Mouse (Mus musculus) stomach, embryonic 14.5 days (tissue): Measurements from ENCODE around the gene Pla2g10. TPM values are rescaled to one million over a fixed set of nuclear protein-coding genes. Genes with fewer than 3 reads are reported as not detected.
A peak's percentile ranks its signal among the peaks of the same experiment; 100 is the strongest.
"Not testable (repeated sequence)": the region's sequence is repeated elsewhere in the genome, so short reads cannot be mapped to it uniquely, and the experiment has no call there.

Experiments
- ATAC-seq: fragments of 200-750 bp; cut with Nextera tagmentation; 2 replicates; pipeline ENCODE4 v1.8.0; 2017; ENCODE audit warnings: low read depth, moderate TSS enrichment; ENCODE audit not compliant: insufficient number of reproducible peaks, insufficient read depth, low FRiP score
- H3K27ac ChIP-seq: fragments of 300-500 bp; sonication (generic); 2 replicates; pipeline ENCODE4 v1.5.1; 2014; ENCODE audit warnings: mild to moderate bottlenecking, low read length, moderate library complexity, mixed read lengths
- H3K27me3 ChIP-seq: fragments of 300-500 bp; sonication (generic); 2 replicates; pipeline ENCODE4 v1.6.1; 2014; ENCODE audit warnings: low read length, control low read depth, mixed read lengths; ENCODE audit not compliant: control insufficient read depth, insufficient read depth
- H3K36me3 ChIP-seq: fragments of 300-500 bp; sonication (generic); 2 replicates; pipeline ENCODE4 v1.6.1; 2014; ENCODE audit warnings: mild to moderate bottlenecking, control low read depth, low read length, moderate library complexity, mixed read lengths; ENCODE audit not compliant: control insufficient read depth, insufficient read depth
- H3K4me1 ChIP-seq: fragments of 300-500 bp; sonication (generic); 2 replicates; pipeline ENCODE4 v1.6.1; 2014; ENCODE audit warnings: low read length, control low read depth, mixed read lengths; ENCODE audit not compliant: control insufficient read depth, insufficient read depth
- H3K4me2 ChIP-seq: fragments of 300-500 bp; sonication (generic); replicated peaks from 2 replicates; pipeline ENCODE4 v1.6.1; 2014; ENCODE audit warnings: low read depth, low read length, control low read depth
- H3K4me3 ChIP-seq: fragments of 300-500 bp; sonication (generic); 2 replicates; pipeline ENCODE4 v1.5.1; 2014; ENCODE audit warnings: low read depth, low read length, control low read depth
- H3K9ac ChIP-seq: fragments of 300-500 bp; sonication (generic); replicated peaks from 2 replicates; pipeline ENCODE4 v1.6.1; 2014; ENCODE audit warnings: low read depth, mild to moderate bottlenecking, control low read depth, low read length, moderate library complexity, mixed read lengths
- H3K9me3 ChIP-seq: fragments of 300-500 bp; sonication (generic); 2 replicates; pipeline ENCODE4 v1.6.1; 2016; ENCODE audit warnings: low read depth, low read length, control low read depth; ENCODE audit not compliant: control insufficient read depth
- WGBS: fragments of 180-500 bp; shearing (Covaris S2); extraction: QIAGEN DNeasy Blood & Tissue Kit; methylation state at CpG from one replicate; pipeline ENCODE4 v1.1.7; 2014; 5-methylcytosine and 5-hydroxymethylcytosine counted together
- polyA plus RNA-seq: library from polyadenylated mRNA; unstranded; fragments of >200 nt; fragmentation: Nextera tagmentation; extraction: Ambion mirVana; gene quantifications from 2 replicates; pipeline ENCODE4 v1.2.1, GENCODE M21; 2014

The Pla2g10 gene
- polyA plus RNA-seq, 1 experiment from 2014 or later = 20.7 TPM

DNA sequence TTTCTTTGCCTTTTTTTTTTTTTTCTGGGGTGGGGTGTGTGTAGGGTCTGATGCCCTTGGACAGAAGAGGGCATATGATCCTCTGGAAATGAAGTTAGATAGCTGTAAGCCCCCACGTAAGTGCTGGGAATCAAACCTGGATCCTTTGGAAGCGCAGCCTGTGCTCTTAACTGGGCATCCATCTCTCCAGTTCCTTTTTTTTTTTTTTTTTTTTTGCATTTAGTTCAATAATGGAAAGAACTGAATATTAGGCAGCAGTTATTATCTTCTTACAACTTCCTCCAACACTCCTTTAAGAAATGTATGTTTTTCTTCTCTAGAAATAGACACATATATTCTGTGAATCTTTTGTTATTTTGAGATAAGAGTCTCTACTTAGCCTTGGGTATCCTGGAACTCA, 27.0 kb upstream of the Pla2g10 start:
- WGBS = 97% methylated on average over 2 of the region's 2 CpGs
- no peak overlapping the region for H3K9ac ChIP-seq
- ATAC-seq = no peak

GRCm38 (mm10) chr16:13754400-13755190, 23.8 kb upstream of the Pla2g10 start:
- H3K27ac ChIP-seq = no peak overlapping the region
- peak; percentile 97 for ATAC-seq
- H3K36me3 ChIP-seq = no peaks in the 10 kb centered on the region
- no peaks in the 10 kb centered on the region for H3K27me3 ChIP-seq
- H3K4me1 ChIP-seq = no peaks in the 10 kb centered on the region; the same call in 1 of the 2 replicates
- H3K9ac ChIP-seq = peak overlapping the region; percentile 37; the same call in 1 of the 2 replicates
- no peaks in the 10 kb centered on the region for H3K9me3 ChIP-seq
- H3K4me3 ChIP-seq = peak overlapping the region; percentile 54
- under 1% methylated on average over 65 of the region's 65 CpGs for WGBS
- peak overlapping the region; percentile 94 for H3K4me2 ChIP-seq

More for the DNA sequence above, 27.0 kb upstream of the Pla2g10 start:
- no peak overlapping the region for H3K4me3 ChIP-seq
- H3K27ac ChIP-seq = no peak overlapping the region
- H3K27me3 ChIP-seq = no peaks in the 10 kb centered on the region
- H3K4me2 ChIP-seq = no peak overlapping the region
- no peaks in the 10 kb centered on the region; the same call in 1 of the 2 replicates for H3K4me1 ChIP-seq
- H3K9me3 ChIP-seq = no peaks in the 10 kb centered on the region
- no peaks in the 10 kb centered on the region for H3K36me3 ChIP-seq

DNA sequence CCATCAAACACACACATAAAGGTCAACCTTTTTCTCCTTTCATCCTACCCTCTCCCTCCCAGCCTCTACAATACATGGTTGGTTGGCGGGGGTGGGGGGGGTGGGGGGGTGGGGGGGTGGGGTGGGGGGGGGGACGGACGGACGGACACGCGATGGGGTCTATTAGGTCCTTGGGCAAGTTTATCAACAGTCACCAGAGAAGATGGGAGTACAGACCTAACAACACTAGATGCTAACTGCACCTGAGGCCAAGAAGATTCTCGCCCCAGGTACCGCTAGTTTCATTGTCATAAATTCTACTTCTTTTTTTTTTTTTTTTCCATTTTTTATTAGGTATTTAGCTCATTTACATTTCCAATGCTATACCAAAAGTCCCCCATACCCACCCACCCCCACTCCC, 23.2 kb upstream of the Pla2g10 start:
- ATAC-seq = no peak
- no peaks in the 10 kb centered on the region; the same call in 1 of the 2 replicates for H3K4me1 ChIP-seq
- H3K9me3 ChIP-seq = no peaks in the 10 kb centered on the region
- H3K27me3 ChIP-seq = no peaks in the 10 kb centered on the region
- no peaks in the 10 kb centered on the region for H3K36me3 ChIP-seq
- 66% methylated on average over 8 of the region's 8 CpGs for WGBS
- H3K27ac ChIP-seq = no peak overlapping the region
- H3K4me2 ChIP-seq = peak overlapping the region; percentile 94
- peak overlapping the region; percentile 54 for H3K4me3 ChIP-seq
- no peak overlapping the region for H3K9ac ChIP-seq

DNA sequence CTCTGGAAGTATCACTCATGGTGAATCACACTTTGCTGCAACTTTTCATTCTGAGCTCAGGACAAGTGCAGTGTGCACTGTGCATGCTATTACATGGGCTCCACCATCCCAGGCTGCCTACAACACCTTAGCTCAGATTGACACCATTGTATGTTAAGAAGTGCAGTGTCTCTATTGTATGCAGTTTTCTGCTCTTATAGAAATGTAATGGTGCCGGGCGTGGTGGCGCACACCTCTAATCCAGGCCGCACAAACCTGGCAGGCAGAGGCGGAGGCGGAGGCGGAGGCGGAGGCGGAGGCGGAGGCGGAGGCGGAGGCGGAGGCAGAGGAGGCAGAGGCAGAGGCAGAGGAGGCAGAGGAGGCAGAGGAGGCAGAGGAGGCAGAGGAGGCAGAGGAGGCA, 19.8 kb upstream of the Pla2g10 start:
- Histone ChIP-seq H3K4me3 (no peak overlapping the region), H3K27ac (no peak overlapping the region), H3K27me3 (no peaks in the 10 kb centered on the region), H3K4me1 (no peaks in the 10 kb centered on the region; the same call in 1 of the 2 replicates), H3K36me3 (no peaks in the 10 kb centered on the region), H3K4me2 (no peak overlapping the region), H3K9me3 (no peaks in the 10 kb centered on the region), H3K9ac (no peak overlapping the region)
- ATAC-seq = no peak
- WGBS = 90% methylated on average over 13 of the region's 13 CpGs

DNA sequence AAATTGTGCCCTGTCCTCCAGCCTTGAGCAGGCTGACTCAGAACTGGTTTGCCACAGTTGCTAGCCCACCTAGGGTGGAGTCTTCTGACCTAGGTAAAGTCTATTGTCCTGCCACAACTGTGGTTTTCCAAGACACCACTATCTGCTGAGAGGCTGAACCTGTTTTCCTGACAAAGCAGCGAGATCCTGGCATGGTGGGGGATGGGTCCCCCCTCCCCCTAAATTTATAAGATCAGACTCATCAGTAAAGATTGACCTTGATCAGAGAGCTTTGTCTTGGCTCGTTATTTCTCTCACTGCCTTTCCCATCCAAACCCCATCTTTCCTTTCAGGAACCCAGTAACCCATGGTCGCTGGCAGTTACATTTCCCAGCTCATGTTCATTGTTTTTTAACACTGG, 19.2 kb upstream of the Pla2g10 start:
- Histone ChIP-seq H3K9ac (no peak overlapping the region), H3K9me3 (no peaks in the 10 kb centered on the region), H3K36me3 (no peaks in the 10 kb centered on the region), H3K27ac (no peak overlapping the region), H3K4me1 (no peaks in the 10 kb centered on the region; the same call in 1 of the 2 replicates), H3K4me3 (no peak overlapping the region), H3K27me3 (no peaks in the 10 kb centered on the region), H3K4me2 (no peak overlapping the region)
- no peak for ATAC-seq
- 63% methylated on average over 3 of the region's 3 CpGs for WGBS

DNA sequence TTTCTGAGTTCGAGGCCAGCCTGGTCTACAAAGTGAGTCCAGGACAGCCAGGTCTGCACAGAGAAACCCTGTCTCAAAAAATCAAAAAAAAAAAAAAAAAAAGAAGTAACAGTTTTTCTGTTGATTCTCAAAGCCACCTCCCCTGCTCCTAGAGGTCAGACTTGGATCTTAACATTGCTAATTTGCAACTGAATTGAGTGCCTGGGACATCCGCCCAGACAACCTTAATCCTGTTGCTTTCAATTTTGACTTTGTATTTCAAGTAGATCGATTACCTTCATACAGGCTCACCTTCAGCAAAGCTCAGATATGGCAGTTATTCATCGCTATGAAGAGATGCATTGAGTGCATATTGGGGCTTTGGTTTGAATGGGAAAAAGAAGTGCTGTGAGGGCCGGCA, 18.5 kb upstream of the Pla2g10 start:
- Histone ChIP-seq H3K9me3 (no peaks in the 10 kb centered on the region), H3K27me3 (no peaks in the 10 kb centered on the region), H3K27ac (no peak overlapping the region), H3K36me3 (no peaks in the 10 kb centered on the region), H3K4me1 (no peaks in the 10 kb centered on the region), H3K4me3 (no peak overlapping the region), H3K9ac (no peak overlapping the region), H3K4me2 (no peak overlapping the region)
- WGBS = 64% methylated on average over 5 of the region's 5 CpGs
- no peak for ATAC-seq

- H3K27ac ChIP-seq, H3K4me2 ChIP-seq, H3K36me3 ChIP-seq, H3K4me1 ChIP-seq, H3K9me3 ChIP-seq, H3K4me3 ChIP-seq, H3K27me3 ChIP-seq, H3K9ac ChIP-seq, ATAC-seq: not testable (repeated sequence)
- 27% methylated on average over 10 of the region's 10 CpGs for WGBS
Measured at GRCm38 (mm10) chr16:13748813-13749212, 18.0 kb upstream of the Pla2g10 start.

GRCm38 (mm10) chr16:13748124-13748523, 17.3 kb upstream of the Pla2g10 start:
- Histone ChIP-seq H3K9me3 (no peaks in the 10 kb centered on the region), H3K36me3 (no peaks in the 10 kb centered on the region), H3K9ac (no peak overlapping the region), H3K4me1 (no peaks in the 10 kb centered on the region), H3K27me3 (no peaks in the 10 kb centered on the region), H3K4me3 (no peak overlapping the region), H3K4me2 (no peak overlapping the region), H3K27ac (no peak overlapping the region)
- WGBS = 64% methylated on average over 3 of the region's 3 CpGs
- no peak for ATAC-seq

- Histone ChIP-seq H3K4me1 (no peaks in the 10 kb centered on the region), H3K27me3 (no peaks in the 10 kb centered on the region), H3K27ac (no peak overlapping the region), H3K4me2 (no peak overlapping the region), H3K9me3 (no peaks in the 10 kb centered on the region), H3K9ac (no peak overlapping the region), H3K36me3 (no peaks in the 10 kb centered on the region), H3K4me3 (no peak overlapping the region)
- WGBS = 91% methylated on average over 8 of the region's 8 CpGs
- no peak for ATAC-seq
Measured at GRCm38 (mm10) chr16:13747708-13748107, 16.9 kb upstream of the Pla2g10 start.
